Mouse (Mus musculus) bone marrow, adult 2 months (tissue): Measurements from ENCODE around the gene Zfp39.

Experiments
- CTCF ChIP-seq: fragments of 200-500 bp; IDR thresholded peaks from 2 replicates; pipeline ENCODE4 v1.5.1; 2011; ENCODE audit warnings: low read length, control low read depth; ENCODE audit not compliant: control insufficient read depth, insufficient read depth
- POLR2A ChIP-seq: fragments of 200-500 bp; IDR thresholded peaks from 2 replicates; pipeline ENCODE4 v1.6.1; 2011; ENCODE audit warnings: low read depth, mild to moderate bottlenecking, control low read depth, low read length, borderline replicate concordance; ENCODE audit not compliant: control insufficient read depth

DNA sequence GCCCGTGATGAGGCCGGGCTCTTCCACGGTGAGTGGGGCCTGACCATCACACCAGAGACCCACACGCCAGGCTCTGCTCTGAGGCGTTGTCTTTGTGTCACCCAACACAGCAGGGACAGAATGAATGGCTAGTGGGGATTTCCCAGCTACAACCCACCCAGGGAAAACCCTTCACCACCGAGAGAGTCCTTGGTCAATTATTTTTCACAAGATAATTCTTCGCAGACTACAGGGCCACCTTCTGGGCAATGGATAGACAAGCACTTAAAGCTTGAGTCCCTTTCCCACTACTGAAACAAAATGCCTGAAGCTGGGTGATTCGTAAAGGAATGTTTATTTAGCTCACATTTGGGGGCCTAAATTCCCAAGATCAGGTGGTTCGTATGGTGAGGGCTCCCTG is 18.4 kb upstream of the Zfp39 start:
- TF ChIP-seq CTCF (no peak), POLR2A (no peak)
